Mouse (Mus musculus): ENCODE data around the gene Pou3f1. TPM values are rescaled to one million over a fixed set of nuclear protein-coding genes. Genes with fewer than 3 reads are reported as not detected.

Pou3f1 gene
- total RNA-seq, 2 experiments from 2014 or later: 0.14 to 0.26 TPM

DNA sequence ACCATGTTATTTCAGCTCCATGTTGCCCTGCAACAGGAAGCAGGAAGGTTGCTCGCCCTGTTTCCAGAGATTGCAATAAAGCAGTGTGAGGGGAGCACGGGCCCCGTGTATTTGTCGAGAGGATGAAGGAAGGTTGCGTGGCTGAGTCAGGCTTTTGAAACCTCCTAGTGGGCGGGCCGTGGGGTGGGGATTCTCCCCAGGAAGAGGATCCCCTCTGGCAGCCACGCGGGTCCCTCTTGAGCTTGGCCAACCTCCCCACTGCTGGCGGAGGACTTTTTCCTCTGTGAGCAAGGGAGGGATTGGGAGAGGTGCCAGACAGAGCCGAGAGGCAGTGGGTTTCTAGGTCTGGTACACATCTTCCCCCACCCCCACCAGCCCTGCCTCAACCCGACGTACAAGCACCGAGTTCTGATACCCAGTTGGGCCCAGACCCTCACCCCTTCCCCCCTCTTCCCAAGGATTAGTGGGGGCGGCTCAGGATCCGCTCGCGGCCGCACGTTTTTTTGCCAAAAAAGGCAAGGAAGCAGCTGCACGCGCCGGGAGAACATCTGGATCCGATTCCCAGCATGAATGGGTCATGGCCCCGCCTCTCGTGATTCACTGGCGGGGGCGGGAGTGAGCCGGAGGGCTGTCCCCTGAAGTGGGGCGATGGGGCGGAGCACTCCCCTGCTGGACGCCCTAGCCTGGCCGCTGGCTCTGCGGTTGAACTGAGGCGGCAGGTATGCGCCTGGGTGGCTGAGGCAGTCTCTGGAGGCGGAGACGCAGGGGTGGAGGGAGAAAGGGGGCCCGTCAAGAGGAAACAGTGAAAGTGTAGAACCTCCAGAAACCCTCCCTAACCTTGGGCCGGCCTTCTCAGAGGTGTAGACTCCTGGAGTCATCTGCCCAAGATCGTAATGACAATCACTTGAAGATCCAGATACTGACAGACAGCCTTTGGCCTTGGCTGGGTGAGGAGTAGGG, 52.2 kb downstream of the Pou3f1 start:
- intact Hi-C loops (cut with DNase I): no loop called here
- peak overlapping the region; percentile 90 for H3K27ac ChIP-seq
- peak; percentile 94 for DNase-seq
- peak; percentile 18; the same call in 1 of the 2 replicates for TF ChIP-seq CTCF (IDR thresholded peaks at IDR 0.05)
- H3K4me3 ChIP-seq: peak overlapping the region; percentile 58

GRCm38 (mm10) chr4:124709961-124710446, 53.4 kb downstream of the Pou3f1 start:
- no peak for TF ChIP-seq CTCF (IDR thresholded peaks at IDR 0.05)
- Histone ChIP-seq H3K4me3 (peak overlapping the region; percentile 57), H3K27ac (peak overlapping the region; percentile 90)
- DNase-seq: peak; percentile 67
- intact Hi-C loops (cut with DNase I): loop anchor here (2.0 kb wide), 1 partner anchor 27 kb away; no protein-coding TSS in a partner anchor

Other genes with a start within 250 kb of the Pou3f1 start
- not detected for gene 3100002H09Rik, start 46.0 kb upstream of the Pou3f1 start, total RNA-seq (2021)
- gene Utp11, start 36.8 kb downstream of the Pou3f1 start, total RNA-seq (2021): 10 to 100 TPM; 17.5 to 21.5 TPM
- gene Fhl3, start 43.9 kb downstream of the Pou3f1 start, total RNA-seq (2021): 100 to 1,000 TPM; 151 to 515 TPM
- gene Sf3a3, start 58.0 kb downstream of the Pou3f1 start, total RNA-seq (2021): 10 to 100 TPM; 11.1 to 14.3 TPM
- 10 to 100 TPM in 1 of 2 experiments, 1 to 10 TPM in 1; 8.9 to 10.6 TPM for gene Inpp5b, start 85.0 kb downstream of the Pou3f1 start, total RNA-seq (2021)
- gene Mtf1, start 145.3 kb downstream of the Pou3f1 start, total RNA-seq (2021): 10 to 100 TPM; 11.9 to 15.7 TPM
- 10 to 100 TPM in 1 of 2 experiments, 1 to 10 TPM in 1; 9.4 to 11.4 TPM for gene Yrdc, start 193.9 kb downstream of the Pou3f1 start, total RNA-seq (2021)
- 10 to 100 TPM; 18.4 to 23.0 TPM for gene 1110065P20Rik, start 194.4 kb downstream of the Pou3f1 start, total RNA-seq (2021)
- under 1 TPM; 0.31 to 0.46 TPM for gene Maneal, start 205.4 kb downstream of the Pou3f1 start, total RNA-seq (2021)
- gene Epha10, start 224.1 kb downstream of the Pou3f1 start, total RNA-seq (2021): not detected